Mouse (Mus musculus) neural tube, embryonic 12.5 days (tissue): ENCODE measurements at regions not wholly inside any gene's neighbourhood (a gene's known extent, or its start where the extent isn't known, plus 50 kb on each side); places are given as distances from the start of the nearest gene placed in this dataset.
"Not testable (repeated sequence)": the region's sequence is repeated elsewhere in the genome, so short reads cannot be mapped to it uniquely, and the experiment has no call there.

ENCODE experiments used
- ATAC-seq: fragments of 200-750 bp; cut with Nextera tagmentation; 2 replicates; pipeline ENCODE4 v1.8.0; 2017; ENCODE audit warnings: low read depth, mild to moderate bottlenecking, moderate TSS enrichment, moderate library complexity; ENCODE audit not compliant: low FRiP score
- H3K27ac ChIP-seq: fragments of 300-500 bp; sonication (generic); 2 replicates; pipeline ENCODE4 v1.5.1; 2016
- H3K27me3 ChIP-seq: fragments of 300-500 bp; sonication (generic); replicated peaks from 2 replicates; pipeline ENCODE4 v1.6.1; 2016; ENCODE audit warnings: mild to moderate bottlenecking
- H3K36me3 ChIP-seq: fragments of 300-500 bp; sonication (generic); 2 replicates; pipeline ENCODE4 v1.6.1; 2016; ENCODE audit warnings: mild to moderate bottlenecking
- H3K4me1 ChIP-seq: fragments of 300-500 bp; sonication (generic); 2 replicates; pipeline ENCODE4 v1.6.1; 2016
- H3K4me2 ChIP-seq: fragments of 300-500 bp; sonication (generic); replicated peaks from 2 replicates; pipeline ENCODE4 v1.6.1; 2016; ENCODE audit warnings: mild to moderate bottlenecking
- H3K4me3 ChIP-seq: fragments of 300-500 bp; sonication (generic); 2 replicates; pipeline ENCODE4 v1.5.1; 2016
- H3K9ac ChIP-seq: fragments of 300-500 bp; sonication (generic); 2 replicates; pipeline ENCODE4 v1.6.1; 2016; ENCODE audit warnings: mild to moderate bottlenecking
- H3K9me3 ChIP-seq: fragments of 300-500 bp; sonication (generic); 2 replicates; pipeline ENCODE4 v1.6.1; 2016; ENCODE audit warnings: mild to moderate bottlenecking
- WGBS: fragments of 180-500 bp; shearing (Covaris S2); methylation state at CpG from one replicate; pipeline ENCODE4 v1.1.7; 2016; 5-methylcytosine and 5-hydroxymethylcytosine counted together

- H3K36me3 ChIP-seq, result no peaks in the 10 kb centered on the region
- no peak for ATAC-seq
- no peaks in the 10 kb centered on the region for H3K4me1 ChIP-seq
- H3K4me2 ChIP-seq, result no peak overlapping the region
- no peaks in the 10 kb centered on the region for H3K9me3 ChIP-seq
- no peak overlapping the region for H3K9ac ChIP-seq
- no peak overlapping the region for H3K27ac ChIP-seq
- 61% methylated on average over 2 of the region's 2 CpGs for WGBS
- H3K4me3 ChIP-seq, result no peak overlapping the region
- H3K27me3 ChIP-seq, result no peaks in the 10 kb centered on the region
Measured at GRCm38 (mm10) chr5:91790412-91790811, 172.5 kb downstream of the Rchy1 start.

- H3K27me3 ChIP-seq, result no peaks in the 10 kb centered on the region
- ATAC-seq, result no peak
- 85% methylated on average over 8 of the region's 8 CpGs for WGBS
- no peaks in the 10 kb centered on the region for H3K36me3 ChIP-seq
- no peak overlapping the region for H3K4me2 ChIP-seq
- no peaks in the 10 kb centered on the region for H3K4me1 ChIP-seq
- H3K27ac ChIP-seq, result no peak overlapping the region
- H3K9ac ChIP-seq, result no peak overlapping the region
- H3K4me3 ChIP-seq, result no peak overlapping the region
- no peaks in the 10 kb centered on the region for H3K9me3 ChIP-seq
Measured at GRCm38 (mm10) chr5:91783966-91784365, 178.9 kb downstream of the Rchy1 start.

- H3K4me2 ChIP-seq, result no peak overlapping the region
- H3K36me3 ChIP-seq, result no peaks in the 10 kb centered on the region
- H3K4me1 ChIP-seq, result no peaks in the 10 kb centered on the region
- no peaks in the 10 kb centered on the region for H3K9me3 ChIP-seq
- H3K27ac ChIP-seq, result no peak overlapping the region
- H3K9ac ChIP-seq, result no peak overlapping the region
- H3K27me3 ChIP-seq, result no peaks in the 10 kb centered on the region
- ATAC-seq, result no peak
- H3K4me3 ChIP-seq, result no peak overlapping the region
Measured at GRCm38 (mm10) chr5:91776971-91777370, 185.9 kb downstream of the Rchy1 start.

- H3K36me3 ChIP-seq, result no peaks in the 10 kb centered on the region
- WGBS, result 71% methylated on average over 3 of the region's 3 CpGs
- no peak for ATAC-seq
Measured at GRCm38 (mm10) chr5:91774065-91774464, 188.8 kb downstream of the Rchy1 start.

GRCm38 (mm10) chr5:91767886-91768285 is 195.0 kb downstream of the Rchy1 start:
- no peak overlapping the region for H3K27ac ChIP-seq
- no peaks in the 10 kb centered on the region for H3K9me3 ChIP-seq
- no peaks in the 10 kb centered on the region; the same call in 1 of the 2 replicates for H3K4me1 ChIP-seq
- no peak overlapping the region for H3K4me2 ChIP-seq
- WGBS, result 85% methylated on average over 7 of the region's 7 CpGs
- no peak overlapping the region for H3K9ac ChIP-seq
- no peaks in the 10 kb centered on the region for H3K36me3 ChIP-seq
- H3K27me3 ChIP-seq, result no peaks in the 10 kb centered on the region
- H3K4me3 ChIP-seq, result no peak overlapping the region
- no peak for ATAC-seq

More at GRCm38 (mm10) chr5:91774065-91774464, 188.8 kb downstream of the Rchy1 start:
- Histone ChIP-seq H3K4me3 (no peak overlapping the region), H3K27me3 (no peaks in the 10 kb centered on the region), H3K9ac (no peak overlapping the region), H3K4me1 (no peaks in the 10 kb centered on the region), H3K27ac (no peak overlapping the region), H3K9me3 (no peaks in the 10 kb centered on the region), H3K4me2 (no peak overlapping the region)

GRCm38 (mm10) chr5:91767060-91767459 is 195.8 kb downstream of the Rchy1 start:
- no peak overlapping the region for H3K4me2 ChIP-seq
- H3K36me3 ChIP-seq, result no peaks in the 10 kb centered on the region
- 79% methylated on average over 10 of the region's 10 CpGs for WGBS
- H3K9me3 ChIP-seq, result no peaks in the 10 kb centered on the region
- no peaks in the 10 kb centered on the region for H3K27me3 ChIP-seq
- no peaks in the 10 kb centered on the region; the same call in 1 of the 2 replicates for H3K4me1 ChIP-seq
- no peak overlapping the region for H3K27ac ChIP-seq
- ATAC-seq, result 0 out of 2 replicates have a peak, but pooled peaks have one; percentile 17
- H3K4me3 ChIP-seq, result no peak overlapping the region
- no peak overlapping the region for H3K9ac ChIP-seq

- no peak overlapping the region for H3K27ac ChIP-seq
- H3K9ac ChIP-seq, result no peak overlapping the region
- no peak overlapping the region for H3K4me2 ChIP-seq
- no peak; the same call in 1 of the 2 replicates for ATAC-seq
- no peaks in the 10 kb centered on the region; the same call in 1 of the 2 replicates for H3K4me1 ChIP-seq
- 34% methylated on average over 10 of the region's 10 CpGs for WGBS
- H3K9me3 ChIP-seq, result no peaks in the 10 kb centered on the region
- no peaks in the 10 kb centered on the region for H3K27me3 ChIP-seq
- H3K4me3 ChIP-seq, result no peak overlapping the region
- H3K36me3 ChIP-seq, result no peaks in the 10 kb centered on the region
Measured at GRCm38 (mm10) chr5:91764621-91765020, 198.2 kb downstream of the Rchy1 start.

- H3K27ac ChIP-seq, result no peak overlapping the region
- WGBS, result 64% methylated on average over 6 of the region's 6 CpGs
- H3K36me3 ChIP-seq, result no peaks in the 10 kb centered on the region
- no peak for ATAC-seq
- H3K4me1 ChIP-seq, result no peaks in the 10 kb centered on the region; the same call in 1 of the 2 replicates
- H3K9ac ChIP-seq, result no peak overlapping the region
- H3K4me3 ChIP-seq, result no peak overlapping the region
- H3K27me3 ChIP-seq, result no peaks in the 10 kb centered on the region
- H3K4me2 ChIP-seq, result no peak overlapping the region
- H3K9me3 ChIP-seq, result no peaks in the 10 kb centered on the region
Measured at GRCm38 (mm10) chr5:91762589-91762988, 200.3 kb downstream of the Rchy1 start.

GRCm38 (mm10) chr5:91755958-91756357 is 206.9 kb downstream of the Rchy1 start:
- Histone ChIP-seq H3K27ac (no peak overlapping the region), H3K9ac (no peak overlapping the region), H3K4me3 (no peak overlapping the region), H3K9me3 (no peaks in the 10 kb centered on the region), H3K4me2 (no peak overlapping the region), H3K36me3 (no peaks in the 10 kb centered on the region), H3K27me3 (no peaks in the 10 kb centered on the region), H3K4me1 (no peaks in the 10 kb centered on the region)
- WGBS, result 77% methylated on average over 10 of the region's 10 CpGs
- no peak for ATAC-seq

- H3K4me2 ChIP-seq, H3K36me3 ChIP-seq, H3K27me3 ChIP-seq, H3K4me3 ChIP-seq, H3K9ac ChIP-seq, H3K9me3 ChIP-seq, ATAC-seq, H3K4me1 ChIP-seq, H3K27ac ChIP-seq: not testable (repeated sequence)
- 92% methylated on average over 17 of the region's 17 CpGs for WGBS
Measured at GRCm38 (mm10) chr5:91752846-91753245, 210.0 kb downstream of the Rchy1 start.

GRCm38 (mm10) chr5:91751168-91751567 is 211.7 kb downstream of the Rchy1 start:
- no peak overlapping the region for H3K9ac ChIP-seq
- 73% methylated on average over 6 of the region's 6 CpGs for WGBS
- H3K27me3 ChIP-seq, result no peaks in the 10 kb centered on the region
- no peaks in the 10 kb centered on the region for H3K4me1 ChIP-seq
- no peak for ATAC-seq
- no peaks in the 10 kb centered on the region for H3K36me3 ChIP-seq
- H3K4me3 ChIP-seq, result no peak overlapping the region
- no peak overlapping the region for H3K4me2 ChIP-seq
- no peaks in the 10 kb centered on the region for H3K9me3 ChIP-seq
- H3K27ac ChIP-seq, result no peak overlapping the region

- H3K9ac ChIP-seq, result no peak overlapping the region
- no peak overlapping the region for H3K4me2 ChIP-seq
- H3K36me3 ChIP-seq, result no peaks in the 10 kb centered on the region
- no peak for ATAC-seq
- 70% methylated on average over 5 of the region's 5 CpGs for WGBS
- no peaks in the 10 kb centered on the region for H3K9me3 ChIP-seq
- H3K27me3 ChIP-seq, result no peaks in the 10 kb centered on the region
- H3K27ac ChIP-seq, result no peak overlapping the region
- no peak overlapping the region for H3K4me3 ChIP-seq
- H3K4me1 ChIP-seq, result no peaks in the 10 kb centered on the region
Measured at GRCm38 (mm10) chr5:91746077-91746476, 216.8 kb downstream of the Rchy1 start.

- no peaks in the 10 kb centered on the region for H3K27me3 ChIP-seq
- ATAC-seq, result no peak
- no peak overlapping the region for H3K4me2 ChIP-seq
- no peak overlapping the region for H3K4me3 ChIP-seq
- no peak overlapping the region for H3K27ac ChIP-seq
- H3K4me1 ChIP-seq, result no peaks in the 10 kb centered on the region
- H3K9ac ChIP-seq, result no peak overlapping the region
- no peaks in the 10 kb centered on the region for H3K36me3 ChIP-seq
- H3K9me3 ChIP-seq, result no peaks in the 10 kb centered on the region
Measured at GRCm38 (mm10) chr5:91744389-91744788, 218.5 kb downstream of the Rchy1 start.
